Mouse (Mus musculus) adrenal gland, postnatal 14 days (tissue): ENCODE measurements around the gene Mfsd6l. TPM values are rescaled to one million over a fixed set of nuclear protein-coding genes. Genes with fewer than 3 reads are reported as not detected.

ENCODE experiments used
- DNase-seq: peaks from one replicate; pipeline ENCODE4 v3.0.0; 2021; ENCODE audit warnings: mixed read lengths
- total RNA-seq: library from RNA; stranded (reverse); gene quantifications from 2 replicates; pipeline ENCODE4 v1.2.3, GENCODE M21; 2021

Mfsd6l gene
- total RNA-seq, 1 experiment from 2014 or later, result 0.15 TPM

- no peak for DNase-seq
Observed at GRCm38 (mm10) chr11:68602200-68602931, 46.4 kb downstream of the Mfsd6l start.

DNA sequence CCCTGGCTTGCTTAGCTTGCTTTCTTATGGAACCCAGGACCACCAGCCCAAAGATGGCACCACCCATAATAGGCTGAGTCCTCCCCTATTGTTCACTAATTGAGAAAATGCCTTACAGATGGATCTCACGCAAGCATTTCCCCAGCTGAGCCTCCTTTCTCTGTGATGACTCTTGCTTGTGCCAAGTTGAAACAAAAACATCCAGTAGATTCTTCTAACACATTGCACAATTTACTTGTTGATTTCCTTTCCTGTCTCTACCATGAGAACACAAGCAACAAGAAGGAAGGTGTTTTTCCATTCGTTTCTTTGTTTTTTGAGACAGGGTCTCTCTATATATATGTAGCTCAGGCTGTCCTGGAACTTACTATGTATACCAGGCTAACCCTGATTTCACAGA is 51.1 kb downstream of the Mfsd6l start:
- DNase-seq, result no peak

Other genes starting within 250 kb of the Mfsd6l start
- 7.5 and 8.8 TPM in 2 replicates for gene Ntn1, start 155.4 kb upstream of the Mfsd6l start, total RNA-seq
- 0.67 and 4.2 TPM in 2 replicates for gene Pik3r5, start 124.1 kb upstream of the Mfsd6l start, total RNA-seq
- 4.4 and 5.1 TPM in 2 replicates for gene Pik3r6, start 53.2 kb upstream of the Mfsd6l start, total RNA-seq
- gene Ccdc42, start 30.8 kb downstream of the Mfsd6l start, total RNA-seq, result not detected in 2 replicates
- gene Myh10, start 135.4 kb downstream of the Mfsd6l start, total RNA-seq, result 34.4 and 36.0 TPM in 2 replicates